Mouse (Mus musculus) left cerebral cortex, adult 9 months (tissue): Measurements from ENCODE around the gene Olfr1201.

ENCODE experiments used
- DNase-seq, 2 experiments: peaks; one replicate each; pipeline ENCODE4 v3.0.0; 2022; ENCODE audit warnings: low spot score in 2 of 2

Olfr1201 gene

GRCm38 (mm10) chr2:88792736-88793135 is at the start of gene Olfr1201:
Gene Olfr1201, plus strand, starts transcription at chr2:88793036.
- no peak for DNase-seq

- no peak for DNase-seq
Measured at GRCm38 (mm10) chr2:88743379-88743778, 49.5 kb upstream of the Olfr1201 start.

- DNase-seq = no peak
Measured at GRCm38 (mm10) chr2:88751270-88751669, 41.6 kb upstream of the Olfr1201 start, which contains the start of gene Olfr1198. Gene Olfr1198, minus strand, starts transcription at chr2:88751370.

GRCm38 (mm10) chr2:88760369-88760768 is 32.5 kb upstream of the Olfr1201 start, which contains the start of gene Olfr1199:
Gene Olfr1199, minus strand, starts transcription at chr2:88760469.
- DNase-seq = no peak

GRCm38 (mm10) chr2:88770388-88770787 is 22.4 kb upstream of the Olfr1201 start, which contains the start of gene Olfr1200:
Gene Olfr1200, minus strand, starts transcription at chr2:88770488.
- no peak for DNase-seq

GRCm38 (mm10) chr2:88814196-88814595 is 21.4 kb downstream of the Olfr1201 start, which contains the start of gene Olfr1202:
Gene Olfr1202, plus strand, starts transcription at chr2:88814496.
- DNase-seq = no peak

- DNase-seq = no peak
Measured at GRCm38 (mm10) chr2:88829437-88829836, 36.6 kb downstream of the Olfr1201 start, which contains the start of gene Olfr1205. Gene Olfr1205, plus strand, starts transcription at chr2:88829737.

GRCm38 (mm10) chr2:88838477-88838876 is 45.6 kb downstream of the Olfr1201 start:
- DNase-seq = no peak
